Mouse (Mus musculus): ENCODE measurements around the gene Rfwd3. TPM values are rescaled to one million over a fixed set of nuclear protein-coding genes. Genes with fewer than 3 reads are reported as not detected.
A peak's percentile ranks its signal among the peaks of the same experiment; 100 is the strongest.
"Not testable (repeated sequence)": the region's sequence is repeated elsewhere in the genome, so short reads cannot be mapped to it uniquely, and the experiment has no call there.

Rfwd3 gene
- total RNA-seq, 1 experiment from 2014 or later = 88.7 TPM

GRCm38 (mm10) chr8:111285603-111286002 is 14.4 kb downstream of the Rfwd3 start:
- DNase-seq = no peak

- DNase-seq = no peak
Observed at GRCm38 (mm10) chr8:111282093-111282492, 17.9 kb downstream of the Rfwd3 start.

GRCm38 (mm10) chr8:111268277-111268676 is 31.7 kb downstream of the Rfwd3 start:
- DNase-seq = no peak

- DNase-seq = not testable (repeated sequence)
Observed at GRCm38 (mm10) chr8:111266161-111266560, 33.9 kb downstream of the Rfwd3 start.

- DNase-seq = no peak
Observed at GRCm38 (mm10) chr8:111264693-111265220, 35.3 kb downstream of the Rfwd3 start.

GRCm38 (mm10) chr8:111261981-111262381 is 38.0 kb downstream of the Rfwd3 start:
- DNase-seq = no peak

- no peak for DNase-seq
Observed at GRCm38 (mm10) chr8:111260251-111260650, 39.8 kb downstream of the Rfwd3 start.

GRCm38 (mm10) chr8:111259408-111259741 is 40.6 kb downstream of the Rfwd3 start:
- DNase-seq = no peak

GRCm38 (mm10) chr8:111258631-111259407 is 41.2 kb downstream of the Rfwd3 start, which contains the start of gene Glg1:
Gene Glg1, minus strand, starts transcription at chr8:111259216.
- peak; percentile 95 for DNase-seq

- no peak for DNase-seq
Observed at GRCm38 (mm10) chr8:111258010-111258630, 41.9 kb downstream of the Rfwd3 start.

- no peak for DNase-seq
Observed at GRCm38 (mm10) chr8:111252487-111253112, 47.4 kb downstream of the Rfwd3 start.

- no peak for DNase-seq
Observed at GRCm38 (mm10) chr8:111250111-111250510, 49.9 kb downstream of the Rfwd3 start.

GRCm38 (mm10) chr8:111248136-111248535 is 51.9 kb downstream of the Rfwd3 start:
- no peak for DNase-seq

- DNase-seq = not testable (repeated sequence)
Observed at GRCm38 (mm10) chr8:111246864-111247263, 53.2 kb downstream of the Rfwd3 start.

GRCm38 (mm10) chr8:111246287-111246830 is 53.7 kb downstream of the Rfwd3 start:
- no peak for DNase-seq

- peak; percentile 3 for DNase-seq
Observed at GRCm38 (mm10) chr8:111237301-111237700, 62.7 kb downstream of the Rfwd3 start.

GRCm38 (mm10) chr8:111233730-111234129 is 66.3 kb downstream of the Rfwd3 start:
- DNase-seq = no peak

GRCm38 (mm10) chr8:111224153-111224552 is 75.9 kb downstream of the Rfwd3 start:
- DNase-seq = peak; percentile 11

Data from adrenal gland, postnatal 25 days (tissue).